Mouse (Mus musculus): ENCODE results near the gene Hk3. TPM values are rescaled to one million over a fixed set of nuclear protein-coding genes. Genes with fewer than 3 reads are reported as not detected.

Hk3 gene
- polyA plus RNA-seq, 1 experiment from 2014 or later, result 0.80 TPM

Other genes starting within 250 kb of the Hk3 start
- not detected in 2 replicates for gene Eif4e1b, start 237.4 kb downstream of the Hk3 start, polyA plus RNA-seq (2014; fragmentation: Nextera tagmentation; extraction: Ambion mirVana)
- gene Tspan17, start 232.0 kb downstream of the Hk3 start, polyA plus RNA-seq (2014; fragmentation: Nextera tagmentation; extraction: Ambion mirVana), result 16.0 and 16.3 TPM in 2 replicates
- gene Unc5a, start 72.0 kb downstream of the Hk3 start, polyA plus RNA-seq (2014; fragmentation: Nextera tagmentation; extraction: Ambion mirVana), result 12.3 and 16.2 TPM in 2 replicates
- 20.7 and 23.5 TPM in 2 replicates for gene Uimc1, start 78.9 kb upstream of the Hk3 start, polyA plus RNA-seq (2014; fragmentation: Nextera tagmentation; extraction: Ambion mirVana)
- gene Zfp346, start 83.9 kb upstream of the Hk3 start, polyA plus RNA-seq (2014; fragmentation: Nextera tagmentation; extraction: Ambion mirVana), result 20.3 and 20.8 TPM in 2 replicates
- not detected in 2 replicates for gene Gm17617, start 112.2 kb upstream of the Hk3 start, polyA plus RNA-seq (2014; fragmentation: Nextera tagmentation; extraction: Ambion mirVana)
- 0.30 and 1.1 TPM in 2 replicates for gene Fgfr4, start 131.3 kb upstream of the Hk3 start, polyA plus RNA-seq (2014; fragmentation: Nextera tagmentation; extraction: Ambion mirVana)
- 52.3 and 61.1 TPM in 2 replicates for gene Nsd1, start 188.4 kb upstream of the Hk3 start, polyA plus RNA-seq (2014; fragmentation: Nextera tagmentation; extraction: Ambion mirVana)

All from forebrain, embryonic 14.5 days (tissue).